Mouse (Mus musculus) spleen, postnatal 4 days (tissue): ENCODE measurements around the gene Olfr366.
"Not testable (repeated sequence)": the region's sequence is repeated elsewhere in the genome, so short reads cannot be mapped to it uniquely, and the experiment has no call there.

Source experiments
- DNase-seq, 2 experiments: peaks; one replicate each; pipeline ENCODE4 v3.0.0; 2022; ENCODE audit warnings: low spot score in 2 of 2

Gene Olfr366

DNA sequence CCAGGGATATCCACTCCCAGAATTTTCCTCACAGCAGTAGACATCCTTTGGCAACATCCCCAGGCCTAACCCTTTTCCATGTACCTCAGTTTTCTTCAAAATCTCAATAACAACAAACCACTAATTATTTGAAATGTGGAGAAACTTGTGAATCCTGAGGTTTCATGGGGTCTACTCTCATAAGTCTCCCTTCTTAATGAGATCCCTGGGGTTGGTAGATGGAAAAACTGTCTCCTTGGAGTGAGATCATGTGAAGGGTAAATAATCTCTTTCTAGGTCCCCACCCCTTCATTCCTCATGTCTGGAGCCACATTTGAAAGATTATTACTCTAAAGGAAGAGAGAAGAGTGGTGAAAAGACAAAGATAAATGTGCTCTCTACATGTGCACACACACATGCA is at the start of gene Olfr366:
Gene Olfr366 (plus strand): TSS at position 301 of the 400 bp plus-strand sequence.
- no peak for DNase-seq

DNA sequence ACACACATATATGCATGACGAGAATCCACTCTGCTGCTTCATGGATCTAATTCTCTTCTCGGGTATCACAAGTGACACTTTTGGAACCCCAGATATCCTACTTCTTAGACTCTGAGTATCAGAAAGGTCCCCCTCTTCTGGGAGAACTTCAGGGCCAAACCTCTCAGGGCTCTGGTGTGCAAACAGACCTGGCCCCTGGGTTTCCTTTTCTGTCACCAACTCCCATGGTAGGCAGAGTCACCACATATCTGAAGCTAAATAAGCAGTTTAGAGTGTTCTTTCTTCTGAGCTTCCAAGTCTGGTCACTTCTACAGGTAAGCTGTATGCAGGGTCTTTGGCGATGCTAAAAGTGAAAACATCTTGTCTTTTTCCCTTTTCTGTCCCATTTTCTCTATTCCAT is 23.5 kb upstream of the Olfr366 start, which contains the start of gene Olfr365:
Gene Olfr365 (plus strand): TSS at position 301 of the 400 bp plus-strand sequence.
- no peak for DNase-seq

DNA sequence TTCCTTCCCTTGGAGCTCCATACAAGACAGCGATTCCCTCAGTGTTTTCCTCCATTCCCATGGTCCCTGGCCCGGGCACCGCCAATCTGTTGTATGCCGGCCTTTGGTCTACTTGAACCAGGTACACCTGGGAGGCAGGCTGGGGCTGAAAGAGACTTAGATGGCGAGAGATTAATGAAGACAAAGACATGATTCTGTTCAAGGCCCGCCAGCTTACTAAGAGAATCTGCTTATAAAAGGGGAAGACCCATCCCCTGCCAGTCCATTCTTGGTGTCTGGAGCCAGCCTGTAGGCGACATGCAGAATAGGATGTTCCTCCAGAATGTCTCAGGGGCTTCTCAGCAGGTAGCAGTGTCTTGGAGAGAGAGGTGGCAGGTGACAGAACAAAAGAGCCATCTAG is 50.4 kb downstream of the Olfr366 start:
- not testable (repeated sequence) for DNase-seq
